Mouse (Mus musculus): ENCODE measurements at regions not wholly inside any gene's neighbourhood (a gene's known extent, or its start where the extent isn't known, plus 50 kb on each side); places are given as distances from the start of the nearest gene placed in this dataset.

- TF ChIP-seq CTCF (IDR thresholded peaks at IDR 0.05; ENCODE audit: low read depth, low read length) (no peak), POLR2A (IDR thresholded peaks at IDR 0.05; ENCODE audit: extremely low read depth, insufficient read depth, low read length) (no peak)
Observed at GRCm38 (mm10) chr8:90762390-90762789, 54.8 kb downstream of the Gm19935 start.
